In genomic region chr1:120816237-120816820, GRCm38 (mm10) we compare ENCODE assay signal across 13 mouse cellular contexts.
A peak's percentile ranks its signal among the peaks of the same experiment; 100 is the strongest.
DNase-seq lines count a peak whose midpoint lies in the region; ATAC-seq and TF ChIP-seq lines count a peak whose summit lies in the region.
"Had no signal": no experiment of that assay in that cellular context is flagged by ENCODE, and none has a peak within 500 bp of the region (broad histone marks: within the 10 kb centered on the region; RNA-seq: fewer than 3 reads in every experiment).

No protein-coding gene starts in this region.

- H3K9ac ChIP-seq in midbrain, embryonic 14.5 days (replicated peaks; ENCODE audit: low read length): no peak overlapping the region
- H3K9ac ChIP-seq in midbrain, embryonic 15.5 days: no peak overlapping the region
- no peak overlapping the region for H3K9ac ChIP-seq in stomach, postnatal 0 days (ENCODE audit: low read length)
- H3K9ac ChIP-seq: liver, postnatal 0 days had no signal

- no peak for TF ChIP-seq EP300 in stomach, postnatal 0 days (optimal IDR thresholded peaks at IDR 0.05)

- DNase-seq in gastrocnemius, adult 18-20 months (ENCODE audit: low spot score): peak; percentile 26
- DNase-seq in gastrocnemius, adult 8-10 months (ENCODE audit: low spot score in 2 of 2): no peak
- DNase-seq in midbrain, embryonic 14.5 days: peak; percentile 29
- peak; percentile 24 for DNase-seq in gastrocnemius, adult 2 months
- peak; percentile 1 for DNase-seq in yolk sac, embryonic 10.5 days (ENCODE audit: low spot score)
- no peak for DNase-seq in stomach, postnatal 0 days (ENCODE audit: low spot score)
- DNase-seq: adrenal gland, postnatal 14 days; heart, postnatal 36 days; layer of hippocampus, adult 9-11 months; liver, postnatal 0 days; thymus, postnatal 4 days had no signal

- no peak for ATAC-seq in midbrain, embryonic 14.5 days (ENCODE audit: low FRiP score, low TSS enrichment)
- ATAC-seq in midbrain, embryonic 15.5 days (replicated peaks): no peak
- ATAC-seq in stomach, postnatal 0 days (ENCODE audit: low FRiP score, low TSS enrichment): no peak
- ATAC-seq: liver, postnatal 0 days had no signal

- no peaks in the 10 kb centered on the region for H3K9me3 ChIP-seq in midbrain, embryonic 14.5 days (ENCODE audit: control insufficient read depth, low read length)
- no peaks in the 10 kb centered on the region for H3K9me3 ChIP-seq in midbrain, embryonic 15.5 days
- H3K9me3 ChIP-seq in stomach, postnatal 0 days (ENCODE audit: control insufficient read depth, low read length): no peaks in the 10 kb centered on the region

- H3K4me3 ChIP-seq in midbrain, embryonic 14.5 days (replicated peaks; ENCODE audit: low read depth, low read length): no peak overlapping the region
- H3K4me3 ChIP-seq in midbrain, embryonic 15.5 days: no peak overlapping the region
- no peak overlapping the region for H3K4me3 ChIP-seq in gastrocnemius, adult 2 months
- no peak overlapping the region for H3K4me3 ChIP-seq in stomach, postnatal 0 days (ENCODE audit: low read depth, low read length)
- H3K4me3 ChIP-seq: erythroblast, embryonic 14.5 days had no signal

- 43% methylated on average over 5 of the region's 5 CpGs for WGBS in midbrain, embryonic 14.5 days
- WGBS in midbrain, embryonic 15.5 days: 50% methylated on average over 5 of the region's 5 CpGs
- 47% methylated on average over 5 of the region's 5 CpGs for WGBS in stomach, postnatal 0 days

- no peak for TF ChIP-seq CTCF in gastrocnemius, adult 2 months (IDR thresholded peaks at IDR 0.05)
- TF ChIP-seq CTCF in stomach, postnatal 0 days (IDR thresholded peaks at IDR 0.05; ENCODE audit: low read depth): no peak

- intact Hi-C loops in gastrocnemius, adult 2 months (cut with DNase I): no loop called here

- H3K4me1 ChIP-seq in midbrain, embryonic 14.5 days (ENCODE audit: control insufficient read depth, insufficient read depth, low read length): no peaks in the 10 kb centered on the region
- no peaks in the 10 kb centered on the region for H3K4me1 ChIP-seq in midbrain, embryonic 15.5 days
- no peaks in the 10 kb centered on the region for H3K4me1 ChIP-seq in stomach, postnatal 0 days (replicated peaks; ENCODE audit: control insufficient read depth, insufficient read depth)

- H3K27me3 ChIP-seq in midbrain, embryonic 14.5 days (ENCODE audit: control insufficient read depth, insufficient read depth, low read length): no peaks in the 10 kb centered on the region
- no peaks in the 10 kb centered on the region for H3K27me3 ChIP-seq in midbrain, embryonic 15.5 days (replicated peaks)
- H3K27me3 ChIP-seq in stomach, postnatal 0 days (ENCODE audit: control insufficient read depth, insufficient read depth, low read length): no peaks in the 10 kb centered on the region

- no peak overlapping the region for H3K4me2 ChIP-seq in midbrain, embryonic 14.5 days (ENCODE audit: low read length)
- no peak overlapping the region for H3K4me2 ChIP-seq in midbrain, embryonic 15.5 days
- no peak overlapping the region for H3K4me2 ChIP-seq in stomach, postnatal 0 days (replicated peaks; ENCODE audit: low read depth)

- no peak overlapping the region for H3K27ac ChIP-seq in midbrain, embryonic 14.5 days (replicated peaks; ENCODE audit: low read depth, low read length)
- no peak overlapping the region for H3K27ac ChIP-seq in midbrain, embryonic 15.5 days
- H3K27ac ChIP-seq in gastrocnemius, adult 2 months: no peak overlapping the region
- H3K27ac ChIP-seq in stomach, postnatal 0 days (replicated peaks): no peak overlapping the region

- H3K36me3 ChIP-seq in midbrain, embryonic 14.5 days (ENCODE audit: control insufficient read depth, insufficient read depth, low read length): no peaks in the 10 kb centered on the region
- H3K36me3 ChIP-seq in midbrain, embryonic 15.5 days (replicated peaks): no peaks in the 10 kb centered on the region
- no peaks in the 10 kb centered on the region for H3K36me3 ChIP-seq in stomach, postnatal 0 days (ENCODE audit: control insufficient read depth, insufficient read depth, low read length)

Comparison
In these comparisons a context has a peak if more than half of its experiments do, and no peak if none do; other contexts are left out.
1. DNase-seq: peak in gastrocnemius, adult 18-20 months (single experiment), midbrain, embryonic 14.5 days (single experiment), gastrocnemius, adult 2 months (single experiment) and yolk sac, embryonic 10.5 days (single experiment); none in gastrocnemius, adult 8-10 months (0 of 2) and stomach, postnatal 0 days (single experiment).